Mouse (Mus musculus) neural tube, embryonic 13.5 days (tissue): ENCODE measurements at regions not wholly inside any gene's neighbourhood (a gene's known extent, or its start where the extent isn't known, plus 50 kb on each side); places are given as distances from the start of the nearest gene placed in this dataset.

Experiments used
- ATAC-seq: fragments of 200-750 bp; cut with Nextera tagmentation; 2 replicates; pipeline ENCODE4 v1.8.0; 2017; ENCODE audit warnings: low read depth, mild to moderate bottlenecking, moderate TSS enrichment, moderate library complexity
- H3K27ac ChIP-seq: fragments of 300-500 bp; sonication (generic); replicated peaks from 2 replicates; pipeline ENCODE4 v1.5.1; 2015; ENCODE audit warnings: moderate library complexity, mild to moderate bottlenecking, inconsistent platforms
- H3K27me3 ChIP-seq: fragments of 300-500 bp; sonication (generic); 2 replicates; pipeline ENCODE4 v1.6.1; 2015; ENCODE audit warnings: mild to moderate bottlenecking, inconsistent platforms
- H3K36me3 ChIP-seq: fragments of 300-500 bp; sonication (generic); 2 replicates; pipeline ENCODE4 v1.6.1; 2015; ENCODE audit warnings: mild to moderate bottlenecking, inconsistent platforms
- H3K4me1 ChIP-seq: fragments of 300-500 bp; sonication (generic); replicated peaks from 2 replicates; pipeline ENCODE4 v1.6.1; 2015; ENCODE audit warnings: inconsistent platforms
- H3K4me2 ChIP-seq: fragments of 300-500 bp; sonication (generic); 2 replicates; pipeline ENCODE4 v1.6.1; 2015; ENCODE audit warnings: inconsistent platforms, mild to moderate bottlenecking, moderate library complexity
- H3K4me3 ChIP-seq: fragments of 300-500 bp; sonication (generic); 2 replicates; pipeline ENCODE4 v1.5.1; 2015; ENCODE audit warnings: mild to moderate bottlenecking, inconsistent platforms
- H3K9ac ChIP-seq: fragments of 300-500 bp; sonication (generic); 2 replicates; pipeline ENCODE4 v1.6.1; 2015; ENCODE audit warnings: moderate library complexity, mild to moderate bottlenecking, inconsistent platforms
- H3K9me3 ChIP-seq: fragments of 300-500 bp; sonication (generic); 2 replicates; pipeline ENCODE4 v1.6.1; 2016; ENCODE audit warnings: inconsistent platforms
- WGBS: fragments of 180-500 bp; shearing (Covaris S2); methylation state at CpG from one replicate; pipeline ENCODE4 v1.1.7; 2015; 5-methylcytosine and 5-hydroxymethylcytosine counted together

DNA sequence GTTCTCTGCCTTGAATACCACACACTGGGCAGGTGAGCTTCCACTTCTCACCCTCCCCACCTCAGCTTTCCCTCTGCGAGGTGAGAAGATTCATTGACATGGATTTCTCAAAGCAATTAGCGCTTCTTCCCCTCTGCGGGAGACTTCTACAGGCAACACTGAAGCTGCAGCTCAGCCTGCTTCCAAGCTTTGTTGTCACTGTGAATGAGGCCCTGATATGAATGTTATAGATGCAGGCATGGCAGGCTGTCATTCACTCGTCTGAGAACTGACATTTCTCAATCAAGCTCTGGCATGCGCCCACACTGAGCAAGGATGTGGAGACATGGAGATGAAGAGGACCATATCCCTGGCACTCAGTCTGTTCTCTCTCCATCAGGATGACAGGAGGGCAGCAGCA is 52.2 kb upstream of the Slc24a4 start:
- Histone ChIP-seq H3K4me1 (peaks cover 10% of the 10 kb centered on the region), H3K9me3 (no peaks in the 10 kb centered on the region), H3K4me2 (no peak overlapping the region), H3K27me3 (no peaks in the 10 kb centered on the region), H3K9ac (no peak overlapping the region), H3K36me3 (no peaks in the 10 kb centered on the region), H3K4me3 (no peak overlapping the region), H3K27ac (no peak overlapping the region)
- no peak for ATAC-seq
- 57% methylated on average over 5 of the region's 5 CpGs for WGBS
